Mouse (Mus musculus): ENCODE data around the gene Zan.

DNA sequence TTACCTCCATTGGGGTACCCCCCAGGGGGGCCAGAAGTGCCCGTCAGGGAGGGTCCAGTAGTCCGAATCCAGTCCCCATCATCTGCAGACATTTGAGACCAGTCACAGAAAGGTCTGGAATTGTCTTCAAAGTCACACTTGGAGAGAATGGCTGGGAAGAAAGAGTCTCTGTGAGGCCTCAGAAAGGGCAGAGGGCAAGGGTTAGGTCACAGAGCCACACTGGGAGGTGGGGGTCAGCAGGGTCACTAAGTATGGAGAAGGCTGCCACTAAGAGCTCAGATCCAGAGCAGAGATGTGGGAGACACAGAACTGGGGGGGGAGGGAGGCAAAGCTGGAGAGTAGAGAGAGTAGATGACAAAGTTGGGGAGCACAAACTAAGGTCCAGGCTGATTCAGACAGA lies 2.5 kb downstream of the Zan start:
- TF ChIP-seq EP300 (IDR thresholded peaks at IDR 0.05; ENCODE audit: insufficient read depth, low read depth, low read length) (no peak), CTCF (IDR thresholded peaks at IDR 0.05; ENCODE audit: low read depth, low read length) (no peak), POLR2A (IDR thresholded peaks at IDR 0.05; ENCODE audit: insufficient read depth, low read length) (no peak)

Measured in ES-Bruce4 (cell line).